Mouse (Mus musculus) NIH3T3 (cell line): ENCODE measurements at regions not wholly inside any gene's neighbourhood (a gene's known extent, or its start where the extent isn't known, plus 50 kb on each side); places are given as distances from the start of the nearest gene placed in this dataset.
A peak's percentile ranks its signal among the peaks of the same experiment; 100 is the strongest.

ENCODE experiments used
- DNase-seq: peaks from one replicate; pipeline ENCODE4 v3.0.0-alpha.2; 2012; ENCODE audit warnings: low read depth

DNA sequence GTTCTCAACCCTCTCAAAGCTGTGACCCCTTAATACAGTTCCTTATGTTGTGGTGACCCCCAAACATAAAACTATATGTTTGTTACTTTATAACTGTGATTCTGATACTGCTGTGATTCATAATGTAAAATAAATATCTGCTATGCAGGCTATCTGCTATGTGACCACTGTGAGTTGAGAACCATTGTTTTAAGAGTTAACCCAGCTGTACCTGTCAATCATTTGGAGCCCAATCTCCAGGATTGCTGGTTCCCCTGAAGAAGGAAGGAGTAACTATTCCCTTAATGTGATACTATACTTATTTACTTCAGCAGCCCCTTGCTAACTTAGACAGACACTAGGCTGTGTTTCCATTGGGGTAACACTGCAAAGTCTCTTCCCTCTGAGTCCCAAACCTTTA lies 400.5 kb downstream of the Nbas start:
- no peak for DNase-seq

DNA sequence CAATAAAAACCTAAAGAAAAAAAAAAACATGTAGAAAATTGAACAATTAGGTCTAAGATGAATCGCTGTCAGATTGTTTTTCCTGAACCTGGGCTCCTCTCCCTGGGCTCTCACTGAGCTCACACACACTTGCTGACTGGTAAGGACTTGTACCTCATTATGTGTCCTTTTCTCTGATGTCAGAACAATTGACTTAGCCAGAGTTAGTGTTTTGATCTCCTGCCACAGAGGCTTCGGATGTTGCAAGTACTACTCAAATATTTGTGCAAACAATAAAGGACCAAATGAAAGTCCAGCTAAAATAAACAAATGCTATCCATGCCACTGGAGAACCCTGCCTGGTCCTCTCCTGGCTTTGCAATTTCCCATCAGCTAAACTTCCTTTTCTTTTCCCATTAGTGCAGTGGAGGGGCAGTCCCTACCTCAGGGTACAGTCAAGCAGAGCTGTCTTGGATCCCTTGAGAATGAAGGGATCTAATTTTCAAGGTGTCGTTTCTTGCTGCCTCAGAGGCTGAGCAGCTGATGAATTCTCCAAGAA lies 399.6 kb downstream of the Nbas start:
- no peak for DNase-seq

DNA sequence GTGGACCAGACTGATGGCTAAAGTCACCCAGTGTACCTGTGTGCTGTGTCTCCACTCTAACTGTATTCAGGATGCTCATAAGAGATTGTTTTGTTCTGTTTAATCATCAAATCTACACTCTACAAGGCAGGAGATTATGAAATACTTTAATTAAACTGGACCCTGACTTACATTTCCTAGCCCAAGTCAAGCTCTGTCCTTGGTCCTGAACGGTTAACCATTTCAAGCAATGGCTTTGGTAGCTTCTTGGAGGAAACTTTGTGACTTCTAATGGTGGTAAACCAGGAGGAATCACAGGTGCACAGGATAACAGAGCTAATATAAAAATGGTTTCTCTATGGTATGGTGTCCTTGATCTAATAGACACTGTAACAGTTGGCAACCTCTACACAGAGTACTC lies 370.4 kb downstream of the Nbas start:
- peak; percentile 64 for DNase-seq
